Mouse (Mus musculus): ENCODE data around the gene Zfp148. TPM values are rescaled to one million over a fixed set of nuclear protein-coding genes. Genes with fewer than 3 reads are reported as not detected.

Gene Zfp148
- total and polyA plus RNA-seq, 3 experiments: 6.1 to 40.9 (median 37.9) TPM

- H3K4me1 ChIP-seq (ENCODE audit: control insufficient read depth, insufficient read depth, low read length): no peaks in the 10 kb centered on the region; the same call in 1 of the 2 replicates
- no peaks in the 10 kb centered on the region for H3K79me2 ChIP-seq (replicated peaks; ENCODE audit: control insufficient read depth, insufficient read depth, low read length)
- intact Hi-C loops (cut with DNase I): no loop called here
- 80% methylated on average over 5 of the region's 5 CpGs for WGBS
- peaks cover 2% of the 10 kb centered on the region; the same call in 1 of the 2 replicates for H3K36me3 ChIP-seq (ENCODE audit: control insufficient read depth, insufficient read depth, low read length)
- no peak for DNase-seq
- no peak overlapping the region for H3K27ac ChIP-seq
- no peaks in the 10 kb centered on the region for H3K27me3 ChIP-seq (ENCODE audit: control insufficient read depth, insufficient read depth, low read length)
- no peak for TF ChIP-seq EP300 (IDR thresholded peaks at IDR 0.05; ENCODE audit: insufficient read depth, low read depth, low read length)
- TF ChIP-seq POLR2A (IDR thresholded peaks at IDR 0.05; ENCODE audit: insufficient read depth, low read depth, low read length): no peak
- TF ChIP-seq CTCF (IDR thresholded peaks at IDR 0.05): no peak
- H3K4me3 ChIP-seq: no peak overlapping the region
- no peak overlapping the region for H3K9ac ChIP-seq (ENCODE audit: low read depth, low read length)
These were observed 66.2 kb downstream of the Zfp148 start for GRCm38 (mm10) chr16:33446830-33447229.

GRCm38 (mm10) chr16:33453826-33454225 is 73.2 kb downstream of the Zfp148 start:
- H3K9ac ChIP-seq (ENCODE audit: low read depth, low read length): no peak overlapping the region
- H3K27me3 ChIP-seq (ENCODE audit: control insufficient read depth, insufficient read depth, low read length): no peaks in the 10 kb centered on the region
- no peak for DNase-seq
- intact Hi-C loops (cut with DNase I): no loop called here
- no peak overlapping the region for H3K27ac ChIP-seq
- H3K36me3 ChIP-seq (ENCODE audit: control insufficient read depth, insufficient read depth, low read length): peaks cover 12% of the 10 kb centered on the region
- H3K4me1 ChIP-seq (ENCODE audit: control insufficient read depth, insufficient read depth, low read length): peaks cover 9% of the 10 kb centered on the region
- TF ChIP-seq EP300 (IDR thresholded peaks at IDR 0.05; ENCODE audit: insufficient read depth, low read depth, low read length) (no peak), POLR2A (IDR thresholded peaks at IDR 0.05; ENCODE audit: insufficient read depth, low read depth, low read length) (no peak), CTCF (IDR thresholded peaks at IDR 0.05) (no peak)
- peaks cover 4% of the 10 kb centered on the region for H3K79me2 ChIP-seq (replicated peaks; ENCODE audit: control insufficient read depth, insufficient read depth, low read length)
- WGBS: 90% methylated on average over 2 of the region's 2 CpGs
- no peak overlapping the region for H3K4me3 ChIP-seq

DNA sequence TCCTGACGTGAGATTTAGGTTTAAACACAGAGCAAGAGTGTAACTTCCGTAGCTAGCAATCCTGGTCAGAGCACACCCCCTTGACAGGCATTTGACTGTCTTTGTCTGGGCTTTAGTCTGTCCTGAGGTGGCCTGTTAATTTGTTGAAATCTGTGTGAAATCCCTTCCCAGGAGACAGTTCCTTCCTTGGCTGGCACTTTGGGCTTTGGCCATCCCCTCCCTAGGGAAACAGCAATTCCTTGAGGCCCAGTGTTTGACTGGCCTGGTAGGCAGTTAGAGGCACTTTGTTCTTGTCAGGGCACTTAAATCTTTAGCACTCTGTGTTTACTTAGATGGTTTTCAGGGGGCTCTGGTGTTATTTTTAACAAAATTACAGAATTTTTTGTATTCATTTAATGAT is 73.7 kb downstream of the Zfp148 start:
- 90% methylated on average over 2 of the region's 2 CpGs for WGBS
- no peak overlapping the region for H3K4me3 ChIP-seq
- TF ChIP-seq EP300 (IDR thresholded peaks at IDR 0.05; ENCODE audit: insufficient read depth, low read depth, low read length): no peak
- TF ChIP-seq CTCF (IDR thresholded peaks at IDR 0.05): no peak
- TF ChIP-seq POLR2A (IDR thresholded peaks at IDR 0.05; ENCODE audit: insufficient read depth, low read depth, low read length): no peak
- H3K79me2 ChIP-seq (replicated peaks; ENCODE audit: control insufficient read depth, insufficient read depth, low read length): peaks cover 4% of the 10 kb centered on the region
- H3K36me3 ChIP-seq (ENCODE audit: control insufficient read depth, insufficient read depth, low read length): peaks cover 12% of the 10 kb centered on the region
- peaks cover 9% of the 10 kb centered on the region for H3K4me1 ChIP-seq (ENCODE audit: control insufficient read depth, insufficient read depth, low read length)
- H3K27ac ChIP-seq: no peak overlapping the region
- intact Hi-C loops (cut with DNase I): no loop called here
- no peak for DNase-seq
- no peaks in the 10 kb centered on the region for H3K27me3 ChIP-seq (ENCODE audit: control insufficient read depth, insufficient read depth, low read length)
- no peak overlapping the region for H3K9ac ChIP-seq (ENCODE audit: low read depth, low read length)

DNA sequence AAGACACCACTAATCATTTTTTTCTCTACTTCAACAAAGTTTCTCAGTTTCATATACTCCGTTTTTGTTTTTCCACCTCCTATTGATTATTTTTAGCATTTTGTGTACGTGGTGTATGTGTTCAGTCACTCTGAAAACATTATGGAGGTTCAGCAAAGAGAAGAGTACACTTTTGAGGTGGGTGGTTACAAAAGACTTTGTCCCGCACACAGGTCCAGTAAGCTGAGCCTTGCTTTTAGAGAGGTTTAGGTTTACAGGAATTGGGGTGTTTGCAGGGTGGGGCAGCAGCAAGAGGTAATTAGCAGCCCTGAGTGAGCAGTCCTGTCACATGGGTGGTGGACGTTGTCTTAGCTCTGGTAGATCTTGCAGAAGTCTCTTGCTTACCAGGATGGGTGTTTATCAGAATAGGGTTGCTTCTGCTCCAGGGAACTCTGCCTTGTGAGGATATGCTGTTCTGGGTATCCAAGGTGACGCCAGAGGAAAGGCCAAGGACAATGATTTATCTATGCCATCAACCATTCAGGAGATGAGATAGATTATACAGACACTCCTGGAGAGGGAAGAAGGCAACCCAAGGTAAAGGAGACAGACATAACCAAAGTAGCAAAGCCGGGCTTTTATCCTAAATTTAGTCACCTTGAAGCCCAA is 74.8 kb downstream of the Zfp148 start:
- intact Hi-C loops (cut with DNase I): no loop called here
- Histone ChIP-seq H3K4me1 (ENCODE audit: control insufficient read depth, insufficient read depth, low read length) (peaks cover 9% of the 10 kb centered on the region), H3K27me3 (ENCODE audit: control insufficient read depth, insufficient read depth, low read length) (no peaks in the 10 kb centered on the region), H3K9ac (ENCODE audit: low read depth, low read length) (no peak overlapping the region), H3K79me2 (replicated peaks; ENCODE audit: control insufficient read depth, insufficient read depth, low read length) (peaks cover 4% of the 10 kb centered on the region), H3K4me3 (no peak overlapping the region), H3K36me3 (ENCODE audit: control insufficient read depth, insufficient read depth, low read length) (peaks cover 12% of the 10 kb centered on the region), H3K27ac (no peak overlapping the region)
- WGBS: 74% methylated on average over 6 of the region's 6 CpGs
- TF ChIP-seq EP300 (IDR thresholded peaks at IDR 0.05; ENCODE audit: insufficient read depth, low read depth, low read length) (no peak), CTCF (IDR thresholded peaks at IDR 0.05) (no peak), POLR2A (IDR thresholded peaks at IDR 0.05; ENCODE audit: insufficient read depth, low read depth, low read length) (no peak)
- no peak for DNase-seq

DNA sequence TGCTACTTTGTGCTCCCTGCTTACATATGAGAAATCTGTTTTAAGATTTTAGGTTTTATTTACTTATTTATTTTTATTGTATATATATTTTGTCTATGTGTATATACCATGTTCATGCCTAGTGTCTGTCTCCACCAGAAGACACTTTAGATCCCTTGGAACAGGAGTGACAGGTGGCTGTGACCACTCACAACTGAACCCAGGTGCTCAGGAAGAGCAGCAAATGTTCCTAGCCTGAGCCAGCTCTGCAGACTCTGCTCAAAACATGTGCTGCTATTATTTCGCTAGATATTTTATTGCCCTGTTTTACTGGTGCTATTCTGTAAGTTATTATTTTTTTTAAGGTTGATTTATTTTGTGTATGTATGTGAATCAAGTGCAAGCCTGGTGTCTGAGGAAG is 78.5 kb downstream of the Zfp148 start:
- no peak for DNase-seq
- intact Hi-C loops (cut with DNase I): no loop called here
- no peak overlapping the region for H3K27ac ChIP-seq
- TF ChIP-seq EP300 (IDR thresholded peaks at IDR 0.05; ENCODE audit: insufficient read depth, low read depth, low read length) (no peak), CTCF (IDR thresholded peaks at IDR 0.05) (no peak), POLR2A (IDR thresholded peaks at IDR 0.05; ENCODE audit: insufficient read depth, low read depth, low read length) (no peak)
- H3K9ac ChIP-seq (ENCODE audit: low read depth, low read length): no peak overlapping the region
- H3K4me1 ChIP-seq (ENCODE audit: control insufficient read depth, insufficient read depth, low read length): peaks cover 8% of the 10 kb centered on the region
- 98% methylated on average over 1 of the region's 1 CpGs for WGBS
- peaks cover 14% of the 10 kb centered on the region for H3K36me3 ChIP-seq (ENCODE audit: control insufficient read depth, insufficient read depth, low read length)
- H3K27me3 ChIP-seq (ENCODE audit: control insufficient read depth, insufficient read depth, low read length): no peaks in the 10 kb centered on the region
- H3K4me3 ChIP-seq: no peak overlapping the region
- peaks cover 4% of the 10 kb centered on the region for H3K79me2 ChIP-seq (replicated peaks; ENCODE audit: control insufficient read depth, insufficient read depth, low read length)

- WGBS: 82% methylated on average over 3 of the region's 3 CpGs
These were observed 80.8 kb downstream of the Zfp148 start for GRCm38 (mm10) chr16:33461416-33461815.

More at GRCm38 (mm10) chr16:33461416-33461815, 80.8 kb downstream of the Zfp148 start:
- Histone ChIP-seq H3K4me3 (no peak overlapping the region), H3K4me1 (ENCODE audit: control insufficient read depth, insufficient read depth, low read length) (peaks cover 1% of the 10 kb centered on the region), H3K79me2 (replicated peaks; ENCODE audit: control insufficient read depth, insufficient read depth, low read length) (peaks cover 2% of the 10 kb centered on the region; the same call in 1 of the 2 replicates), H3K27ac (no peak overlapping the region), H3K36me3 (ENCODE audit: control insufficient read depth, insufficient read depth, low read length) (peaks cover 10% of the 10 kb centered on the region), H3K27me3 (ENCODE audit: control insufficient read depth, insufficient read depth, low read length) (no peaks in the 10 kb centered on the region), H3K9ac (ENCODE audit: low read depth, low read length) (no peak overlapping the region)
- no peak for TF ChIP-seq CTCF (IDR thresholded peaks at IDR 0.05)
- TF ChIP-seq POLR2A (IDR thresholded peaks at IDR 0.05; ENCODE audit: insufficient read depth, low read depth, low read length): no peak
- no peak for TF ChIP-seq EP300 (IDR thresholded peaks at IDR 0.05; ENCODE audit: insufficient read depth, low read depth, low read length)
- DNase-seq: no peak
- intact Hi-C loops (cut with DNase I): loop anchor here (5.0 kb wide), 1 partner anchor 59 kb away; no protein-coding TSS in a partner anchor
